Mouse (Mus musculus): Measurements from ENCODE around the gene Klf3. TPM values are rescaled to one million over a fixed set of nuclear protein-coding genes. Genes with fewer than 3 reads are reported as not detected.

Klf3 gene
- polyA plus RNA-seq, 1 experiment from 2014 or later, result 115 TPM

- Histone ChIP-seq H3K27ac (ENCODE audit: low read length) (peak overlapping the region; percentile 82), H3K9ac (replicated peaks; ENCODE audit: low read depth, low read length) (no peak overlapping the region), H3K4me3 (ENCODE audit: low read depth, low read length) (no peak overlapping the region), H3K4me1 (ENCODE audit: control insufficient read depth, insufficient read depth, low read length) (peaks cover 34% of the 10 kb centered on the region), H3K4me2 (replicated peaks; ENCODE audit: low read depth, low read length) (no peak overlapping the region), H3K9me3 (ENCODE audit: control insufficient read depth, low read depth, low read length) (no peaks in the 10 kb centered on the region), H3K36me3 (ENCODE audit: control insufficient read depth, insufficient read depth, low read length) (no peaks in the 10 kb centered on the region), H3K27me3 (ENCODE audit: control insufficient read depth, insufficient read depth, low read length) (no peaks in the 10 kb centered on the region)
- ATAC-seq (ENCODE audit: insufficient number of reproducible peaks, insufficient read depth, low FRiP score, low read depth), result no peak
- 70% methylated on average over 12 of the region's 12 CpGs for WGBS
Measured at GRCm38 (mm10) chr5:64865219-64865964, 62.2 kb downstream of the Klf3 start.

- Histone ChIP-seq H3K9ac (replicated peaks; ENCODE audit: low read depth, low read length) (no peak overlapping the region), H3K9me3 (ENCODE audit: control insufficient read depth, low read depth, low read length) (no peaks in the 10 kb centered on the region), H3K27ac (ENCODE audit: low read length) (peak overlapping the region; percentile 82; the same call in 1 of the 2 replicates), H3K4me3 (ENCODE audit: low read depth, low read length) (no peak overlapping the region), H3K4me1 (ENCODE audit: control insufficient read depth, insufficient read depth, low read length) (peaks cover 26% of the 10 kb centered on the region), H3K27me3 (ENCODE audit: control insufficient read depth, insufficient read depth, low read length) (no peaks in the 10 kb centered on the region), H3K4me2 (replicated peaks; ENCODE audit: low read depth, low read length) (no peak overlapping the region), H3K36me3 (ENCODE audit: control insufficient read depth, insufficient read depth, low read length) (no peaks in the 10 kb centered on the region)
- no peak for ATAC-seq (ENCODE audit: insufficient number of reproducible peaks, insufficient read depth, low FRiP score, low read depth)
- WGBS, result 40% methylated on average over 5 of the region's 5 CpGs
Measured at GRCm38 (mm10) chr5:64866331-64867050, 63.3 kb downstream of the Klf3 start.

GRCm38 (mm10) chr5:64867124-64867523, 63.9 kb downstream of the Klf3 start:
- no peak for ATAC-seq (ENCODE audit: insufficient number of reproducible peaks, insufficient read depth, low FRiP score, low read depth)
- Histone ChIP-seq H3K27ac (ENCODE audit: low read length) (no peak overlapping the region), H3K4me1 (ENCODE audit: control insufficient read depth, insufficient read depth, low read length) (peaks cover 20% of the 10 kb centered on the region), H3K36me3 (ENCODE audit: control insufficient read depth, insufficient read depth, low read length) (no peaks in the 10 kb centered on the region), H3K9ac (replicated peaks; ENCODE audit: low read depth, low read length) (no peak overlapping the region), H3K27me3 (ENCODE audit: control insufficient read depth, insufficient read depth, low read length) (no peaks in the 10 kb centered on the region), H3K4me2 (replicated peaks; ENCODE audit: low read depth, low read length) (no peak overlapping the region), H3K9me3 (ENCODE audit: control insufficient read depth, low read depth, low read length) (no peaks in the 10 kb centered on the region), H3K4me3 (ENCODE audit: low read depth, low read length) (no peak overlapping the region)
- WGBS, result 31% methylated on average over 9 of the region's 9 CpGs

GRCm38 (mm10) chr5:64867551-64867950, 64.4 kb downstream of the Klf3 start:
- H3K4me1 ChIP-seq (ENCODE audit: control insufficient read depth, insufficient read depth, low read length), result peaks cover 16% of the 10 kb centered on the region
- no peaks in the 10 kb centered on the region for H3K9me3 ChIP-seq (ENCODE audit: control insufficient read depth, low read depth, low read length)
- ATAC-seq (ENCODE audit: insufficient number of reproducible peaks, insufficient read depth, low FRiP score, low read depth), result no peak
- H3K27me3 ChIP-seq (ENCODE audit: control insufficient read depth, insufficient read depth, low read length), result no peaks in the 10 kb centered on the region
- no peak overlapping the region for H3K4me3 ChIP-seq (ENCODE audit: low read depth, low read length)
- 89% methylated on average over 5 of the region's 5 CpGs for WGBS
- no peak overlapping the region for H3K4me2 ChIP-seq (replicated peaks; ENCODE audit: low read depth, low read length)
- H3K9ac ChIP-seq (replicated peaks; ENCODE audit: low read depth, low read length), result no peak overlapping the region
- H3K36me3 ChIP-seq (ENCODE audit: control insufficient read depth, insufficient read depth, low read length), result no peaks in the 10 kb centered on the region
- H3K27ac ChIP-seq (ENCODE audit: low read length), result no peak overlapping the region

GRCm38 (mm10) chr5:64876086-64876830, 73.1 kb downstream of the Klf3 start:
- Histone ChIP-seq H3K27me3 (ENCODE audit: control insufficient read depth, insufficient read depth, low read length) (no peaks in the 10 kb centered on the region), H3K4me1 (ENCODE audit: control insufficient read depth, insufficient read depth, low read length) (peaks cover 23% of the 10 kb centered on the region), H3K9me3 (ENCODE audit: control insufficient read depth, low read depth, low read length) (peaks cover 9% of the 10 kb centered on the region; the same call in 1 of the 2 replicates), H3K4me2 (replicated peaks; ENCODE audit: low read depth, low read length) (no peak overlapping the region), H3K36me3 (ENCODE audit: control insufficient read depth, insufficient read depth, low read length) (no peaks in the 10 kb centered on the region), H3K9ac (replicated peaks; ENCODE audit: low read depth, low read length) (no peak overlapping the region), H3K27ac (ENCODE audit: low read length) (peak overlapping the region; percentile 81; the same call in 1 of the 2 replicates), H3K4me3 (ENCODE audit: low read depth, low read length) (no peak overlapping the region)
- 70% methylated on average over 12 of the region's 12 CpGs for WGBS
- peak; percentile 56; the same call in 1 of the 2 replicates for ATAC-seq (ENCODE audit: insufficient number of reproducible peaks, insufficient read depth, low FRiP score, low read depth)

GRCm38 (mm10) chr5:64877235-64878026, 74.2 kb downstream of the Klf3 start:
- Histone ChIP-seq H3K9ac (replicated peaks; ENCODE audit: low read depth, low read length) (no peak overlapping the region), H3K27ac (ENCODE audit: low read length) (peak overlapping the region; percentile 81; the same call in 1 of the 2 replicates), H3K4me1 (ENCODE audit: control insufficient read depth, insufficient read depth, low read length) (peaks cover 23% of the 10 kb centered on the region), H3K9me3 (ENCODE audit: control insufficient read depth, low read depth, low read length) (peaks cover 9% of the 10 kb centered on the region; the same call in 1 of the 2 replicates), H3K4me2 (replicated peaks; ENCODE audit: low read depth, low read length) (no peak overlapping the region), H3K27me3 (ENCODE audit: control insufficient read depth, insufficient read depth, low read length) (no peaks in the 10 kb centered on the region), H3K36me3 (ENCODE audit: control insufficient read depth, insufficient read depth, low read length) (no peaks in the 10 kb centered on the region), H3K4me3 (ENCODE audit: low read depth, low read length) (no peak overlapping the region)
- ATAC-seq (ENCODE audit: insufficient number of reproducible peaks, insufficient read depth, low FRiP score, low read depth), result no peak
- 33% methylated on average over 15 of the region's 15 CpGs for WGBS

- no peak overlapping the region for H3K4me3 ChIP-seq (ENCODE audit: low read depth, low read length)
- H3K9me3 ChIP-seq (ENCODE audit: control insufficient read depth, low read depth, low read length), result peaks cover 9% of the 10 kb centered on the region; the same call in 1 of the 2 replicates
- H3K36me3 ChIP-seq (ENCODE audit: control insufficient read depth, insufficient read depth, low read length), result no peaks in the 10 kb centered on the region
- no peaks in the 10 kb centered on the region for H3K27me3 ChIP-seq (ENCODE audit: control insufficient read depth, insufficient read depth, low read length)
- 14% methylated on average over 4 of the region's 4 CpGs for WGBS
- no peak overlapping the region for H3K9ac ChIP-seq (replicated peaks; ENCODE audit: low read depth, low read length)
- no peak overlapping the region for H3K4me2 ChIP-seq (replicated peaks; ENCODE audit: low read depth, low read length)
- peaks cover 23% of the 10 kb centered on the region for H3K4me1 ChIP-seq (ENCODE audit: control insufficient read depth, insufficient read depth, low read length)
- H3K27ac ChIP-seq (ENCODE audit: low read length), result peak overlapping the region; percentile 63; the same call in 1 of the 2 replicates
- ATAC-seq (ENCODE audit: insufficient number of reproducible peaks, insufficient read depth, low FRiP score, low read depth), result peak; percentile 78; the same call in 1 of the 2 replicates
Measured at GRCm38 (mm10) chr5:64878027-64878425, 74.8 kb downstream of the Klf3 start.
